Mouse (Mus musculus) liver, postnatal 0 days (tissue): ENCODE results near the gene Mctp1. TPM values are rescaled to one million over a fixed set of nuclear protein-coding genes. Genes with fewer than 3 reads are reported as not detected.

Source experiments
- ATAC-seq: fragments of 200-750 bp; cut with Nextera tagmentation; 2 replicates; pipeline ENCODE4 v1.8.0; 2017; ENCODE audit warnings: mild to moderate bottlenecking, moderate library complexity
- DNase-seq: peaks from one replicate; pipeline ENCODE4 v3.0.0-alpha.2; 2016
- H3K27ac ChIP-seq: fragments of 300-500 bp; sonication (generic); 2 replicates; pipeline ENCODE4 v1.5.1; 2014; ENCODE audit warnings: antibody characterized with exemption, moderate library complexity, mild to moderate bottlenecking, low read depth
- H3K27me3 ChIP-seq: fragments of 300-500 bp; sonication (generic); 2 replicates; pipeline ENCODE4 v1.6.1; 2014; ENCODE audit warnings: low read length, control low read depth, mixed read lengths; ENCODE audit not compliant: insufficient read depth
- H3K36me3 ChIP-seq: fragments of 300-500 bp; sonication (generic); replicated peaks from 2 replicates; pipeline ENCODE4 v1.6.1; 2014; ENCODE audit warnings: mild to moderate bottlenecking, control low read depth, low read length, moderate library complexity, mixed read lengths; ENCODE audit not compliant: insufficient read depth
- H3K4me1 ChIP-seq: fragments of 300-500 bp; sonication (generic); 2 replicates; pipeline ENCODE4 v1.6.1; 2014; ENCODE audit warnings: antibody characterized with exemption, mild to moderate bottlenecking, control low read depth; ENCODE audit not compliant: insufficient read depth
- H3K4me2 ChIP-seq: fragments of 300-500 bp; sonication (generic); 2 replicates; pipeline ENCODE4 v1.6.1; 2014; ENCODE audit warnings: low read depth, mild to moderate bottlenecking, low read length, moderate library complexity, mixed read lengths
- H3K4me3 ChIP-seq: fragments of 300-500 bp; sonication (generic); 2 replicates; pipeline ENCODE4 v1.5.1; 2014; ENCODE audit warnings: low read depth, low read length
- H3K9ac ChIP-seq: fragments of 300-500 bp; sonication (generic); replicated peaks from 2 replicates; pipeline ENCODE4 v1.6.1; 2014; ENCODE audit warnings: mild to moderate bottlenecking, moderate library complexity
- H3K9me3 ChIP-seq: fragments of 300-500 bp; sonication (generic); 2 replicates; pipeline ENCODE4 v1.6.1; 2016; ENCODE audit warnings: mild to moderate bottlenecking, control low read depth, low read length, mixed read lengths
- CTCF ChIP-seq: sonication (generic); IDR thresholded peaks from 2 replicates; pipeline ENCODE4 v1.5.1; 2016; ENCODE audit warnings: antibody characterized with exemption, low read depth
- EP300 ChIP-seq: IDR thresholded peaks from 2 replicates; pipeline ENCODE4 v1.6.1; 2016; ENCODE audit warnings: antibody characterized with exemption, low read depth, mild to moderate bottlenecking
- WGBS: fragments of 180-500 bp; shearing (Covaris S2); extraction: QIAGEN DNeasy Blood & Tissue Kit; methylation state at CpG from one replicate; pipeline ENCODE4 v1.1.7; 2014; ENCODE audit not compliant: insufficient replicate concordance; 5-methylcytosine and 5-hydroxymethylcytosine counted together
- polyA plus RNA-seq: library from polyadenylated mRNA; unstranded; fragments of >200 nt; fragmentation: Nextera tagmentation; extraction: Ambion mirVana; gene quantifications from 2 replicates; pipeline ENCODE4 v1.2.1, GENCODE M21; 2015

Mctp1 gene
- polyA plus RNA-seq, 1 experiment from 2014 or later: 2.6 TPM

DNA sequence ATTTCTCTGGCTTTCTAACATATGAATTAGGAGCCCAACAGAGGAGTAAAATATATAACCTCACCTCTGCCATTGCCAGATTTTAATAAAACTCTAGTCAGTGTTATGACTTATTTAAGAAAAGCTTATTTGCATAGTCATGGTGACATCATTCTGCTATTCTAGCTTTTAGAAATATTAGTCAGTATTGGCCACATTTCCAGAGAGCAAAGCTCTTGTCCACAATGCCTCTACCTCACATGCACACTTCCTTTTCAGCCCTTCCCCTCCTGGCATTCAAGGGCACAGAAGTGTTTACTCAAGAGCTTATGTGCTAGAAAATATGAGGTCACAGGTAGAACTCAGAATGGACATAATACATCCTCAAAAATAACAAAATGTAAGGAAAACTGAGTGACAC, 206.9 kb downstream of the Mctp1 start:
- no peak for DNase-seq
- ATAC-seq: no peak
- no peak overlapping the region for H3K4me2 ChIP-seq
- no peaks in the 10 kb centered on the region for H3K27me3 ChIP-seq
- H3K36me3 ChIP-seq: no peaks in the 10 kb centered on the region
- TF ChIP-seq EP300: no peak
- TF ChIP-seq CTCF: no peak
- no peak overlapping the region for H3K9ac ChIP-seq
- no peak overlapping the region for H3K4me3 ChIP-seq
- H3K9me3 ChIP-seq: no peaks in the 10 kb centered on the region
- H3K27ac ChIP-seq: no peak overlapping the region
- 0 out of 2 replicates have a peak, but pooled peaks cover 3% of the 10 kb centered on the region for H3K4me1 ChIP-seq

DNA sequence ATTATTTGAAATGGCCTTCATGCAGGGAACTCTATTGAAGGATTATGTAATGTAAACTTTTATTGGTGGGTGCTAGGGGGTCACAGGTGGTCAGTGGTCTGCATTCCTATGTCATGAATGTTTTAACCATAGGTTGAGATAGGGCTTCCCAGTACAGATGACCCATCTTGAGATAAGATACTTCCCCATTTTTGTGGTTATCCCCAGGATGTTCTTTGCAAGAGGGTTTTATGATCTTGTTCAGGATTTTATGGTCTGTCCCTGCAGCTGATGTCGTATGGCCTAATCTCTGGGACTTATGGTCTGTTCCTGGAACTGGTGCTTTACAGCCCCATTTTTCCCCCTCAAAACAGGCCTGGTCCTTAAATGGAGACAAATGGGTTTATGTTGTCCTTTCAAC, 207.4 kb downstream of the Mctp1 start:
- 45% methylated on average over 1 of the region's 1 CpGs for WGBS
- H3K4me1 ChIP-seq: 0 out of 2 replicates have a peak, but pooled peaks cover 3% of the 10 kb centered on the region
- H3K4me2 ChIP-seq: no peak overlapping the region
- no peaks in the 10 kb centered on the region for H3K36me3 ChIP-seq
- H3K9me3 ChIP-seq: no peaks in the 10 kb centered on the region
- no peak overlapping the region for H3K4me3 ChIP-seq
- no peaks in the 10 kb centered on the region for H3K27me3 ChIP-seq
- no peak overlapping the region for H3K9ac ChIP-seq
- DNase-seq (no peak), ATAC-seq (no peak)
- H3K27ac ChIP-seq: no peak overlapping the region
- TF ChIP-seq EP300: no peak
- no peak for TF ChIP-seq CTCF

DNA sequence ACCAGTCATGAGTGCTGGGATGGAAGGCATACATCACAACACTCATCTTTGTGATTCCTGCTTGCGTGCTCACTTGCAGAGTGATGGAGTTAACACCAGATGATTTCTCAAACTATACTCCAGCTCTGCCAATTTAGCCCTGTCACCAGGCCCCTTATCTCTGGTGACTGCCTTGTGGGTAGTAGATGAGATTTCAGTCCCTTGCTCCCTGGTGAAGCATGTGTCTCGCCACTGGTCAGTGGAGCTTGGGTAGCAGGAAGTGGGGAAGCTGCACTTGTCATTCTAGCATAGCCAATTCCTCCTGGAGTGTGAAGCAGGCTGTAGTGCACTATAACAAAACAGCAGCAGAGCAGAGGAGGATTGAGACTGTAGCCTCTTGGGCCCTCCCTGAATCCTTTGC, 208.6 kb downstream of the Mctp1 start:
- 42% methylated on average over 2 of the region's 2 CpGs for WGBS

DNA sequence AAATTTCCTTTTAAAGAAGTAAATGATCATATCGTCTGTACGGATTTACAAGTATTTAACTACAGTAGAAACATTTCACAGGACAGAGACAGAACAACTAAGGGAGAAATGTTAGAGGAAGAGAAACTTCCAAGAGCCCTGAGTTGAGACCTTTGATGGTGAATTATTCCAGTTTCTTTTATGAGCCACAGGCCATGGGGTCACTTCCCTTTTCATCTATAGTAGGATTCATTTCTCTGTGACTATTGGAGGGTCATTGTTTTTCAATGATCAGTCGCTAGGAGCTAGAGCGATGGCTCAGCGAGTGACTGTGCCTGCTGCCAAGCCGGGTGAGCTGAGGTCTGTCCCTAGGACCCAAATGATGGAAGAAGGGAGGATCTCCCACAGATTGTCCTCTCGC, 212.7 kb downstream of the Mctp1 start:
- 0 out of 2 replicates have a peak, but pooled peaks cover 3% of the 10 kb centered on the region for H3K4me1 ChIP-seq
- no peak overlapping the region for H3K9ac ChIP-seq
- H3K27ac ChIP-seq: no peak overlapping the region
- no peak overlapping the region for H3K4me3 ChIP-seq
- no peaks in the 10 kb centered on the region for H3K36me3 ChIP-seq
- DNase-seq: no peak
- WGBS: 79% methylated on average over 7 of the region's 7 CpGs
- TF ChIP-seq CTCF (no peak), EP300 (no peak)
- no peaks in the 10 kb centered on the region for H3K27me3 ChIP-seq
- H3K9me3 ChIP-seq: no peaks in the 10 kb centered on the region
- ATAC-seq: no peak
- no peak overlapping the region for H3K4me2 ChIP-seq

More for the DNA sequence above, 208.6 kb downstream of the Mctp1 start:
- H3K4me1 ChIP-seq: 0 out of 2 replicates have a peak, but pooled peaks cover 3% of the 10 kb centered on the region
- TF ChIP-seq CTCF: no peak
- no peak for TF ChIP-seq EP300
- no peak for DNase-seq
- H3K4me3 ChIP-seq: no peak overlapping the region
- no peaks in the 10 kb centered on the region for H3K9me3 ChIP-seq
- no peak overlapping the region for H3K27ac ChIP-seq
- H3K36me3 ChIP-seq: no peaks in the 10 kb centered on the region
- no peak overlapping the region for H3K4me2 ChIP-seq
- no peak for ATAC-seq
- no peaks in the 10 kb centered on the region for H3K27me3 ChIP-seq
- H3K9ac ChIP-seq: no peak overlapping the region

DNA sequence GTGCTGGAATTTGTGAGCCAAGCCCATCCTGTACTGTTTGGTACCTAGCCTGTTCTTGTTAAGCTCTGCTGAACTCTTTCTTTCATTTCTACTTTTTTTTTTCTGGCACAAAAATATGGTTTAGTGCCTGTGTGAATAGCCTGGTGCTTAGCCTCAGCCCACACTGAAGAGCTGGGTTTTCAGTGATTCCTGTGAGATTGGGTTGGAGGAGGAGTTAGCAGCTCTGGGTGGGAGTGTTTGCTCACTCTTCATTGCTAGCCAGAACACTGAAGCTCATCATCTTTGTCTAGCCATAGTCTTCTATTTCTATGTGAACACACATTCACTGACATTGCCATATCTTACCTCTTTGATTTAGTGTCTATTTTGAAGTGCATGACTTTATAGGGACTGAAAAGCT, 225.1 kb downstream of the Mctp1 start:
- no peaks in the 10 kb centered on the region for H3K4me1 ChIP-seq
- H3K36me3 ChIP-seq: no peaks in the 10 kb centered on the region
- TF ChIP-seq CTCF (no peak), EP300 (no peak)
- no peak overlapping the region for H3K9ac ChIP-seq
- H3K9me3 ChIP-seq: no peaks in the 10 kb centered on the region
- no peaks in the 10 kb centered on the region for H3K27me3 ChIP-seq
- H3K4me2 ChIP-seq: no peak overlapping the region
- no peak overlapping the region for H3K4me3 ChIP-seq
- ATAC-seq: no peak
- no peak for DNase-seq
- H3K27ac ChIP-seq: no peak overlapping the region

DNA sequence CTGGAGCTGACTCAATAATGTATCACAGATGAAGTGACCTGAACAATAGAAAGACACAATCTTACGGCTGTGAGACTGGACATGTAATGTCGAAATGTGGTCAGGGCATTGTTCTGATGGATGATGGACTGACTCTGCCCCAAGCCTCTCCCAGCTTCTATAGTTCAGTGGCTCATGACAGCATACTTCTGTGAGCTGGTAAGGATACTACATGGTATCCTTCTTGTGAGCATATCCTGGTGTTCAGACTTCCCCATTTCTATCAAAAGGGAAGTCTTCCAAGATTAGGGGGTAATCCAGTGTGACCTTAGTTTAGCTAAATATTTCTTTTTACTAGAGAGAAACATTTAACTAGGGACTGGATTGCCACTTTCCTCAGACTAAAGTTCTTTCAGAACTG, 227.2 kb downstream of the Mctp1 start:
- H3K27ac ChIP-seq: no peak overlapping the region
- H3K4me1 ChIP-seq: no peaks in the 10 kb centered on the region
- no peaks in the 10 kb centered on the region for H3K9me3 ChIP-seq
- TF ChIP-seq EP300 (no peak), CTCF (no peak)
- DNase-seq: no peak
- H3K27me3 ChIP-seq: no peaks in the 10 kb centered on the region
- ATAC-seq: no peak
- WGBS: 84% methylated on average over 2 of the region's 2 CpGs
- H3K36me3 ChIP-seq: no peaks in the 10 kb centered on the region
- H3K9ac ChIP-seq: no peak overlapping the region
- H3K4me3 ChIP-seq: no peak overlapping the region
- no peak overlapping the region for H3K4me2 ChIP-seq

DNA sequence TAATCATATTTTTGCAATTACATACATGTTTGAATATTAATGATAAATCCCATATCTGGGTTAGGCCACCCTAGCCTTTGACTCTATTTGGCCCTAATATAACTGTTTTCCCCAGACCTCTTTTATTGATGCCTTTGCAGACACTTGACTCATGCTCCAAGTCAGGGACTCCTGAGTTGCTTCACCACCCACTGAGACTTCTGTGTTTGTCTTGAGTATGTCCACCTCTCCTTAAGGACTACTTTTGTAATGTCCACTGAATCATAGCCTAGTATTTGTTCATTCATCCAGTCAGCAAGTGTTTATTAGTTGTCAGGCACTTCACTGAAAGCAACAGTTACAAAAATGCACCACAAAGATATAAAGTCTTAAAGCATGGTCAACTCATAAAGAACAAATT, 235.8 kb downstream of the Mctp1 start:
- Histone ChIP-seq H3K4me1 (no peaks in the 10 kb centered on the region), H3K9ac (no peak overlapping the region), H3K36me3 (no peaks in the 10 kb centered on the region), H3K4me2 (no peak overlapping the region), H3K27me3 (no peaks in the 10 kb centered on the region), H3K9me3 (no peaks in the 10 kb centered on the region), H3K4me3 (no peak overlapping the region), H3K27ac (no peak overlapping the region)
- no peak for DNase-seq
- TF ChIP-seq CTCF: no peak
- TF ChIP-seq EP300: no peak
- ATAC-seq: no peak
